Mouse (Mus musculus) urinary bladder, postnatal 25 days (tissue): Measurements from ENCODE around the gene Slc12a9.

ENCODE experiments used
- DNase-seq: peaks from one replicate; pipeline ENCODE4 v3.0.0; 2022; ENCODE audit warnings: low spot score

Gene Slc12a9

DNA sequence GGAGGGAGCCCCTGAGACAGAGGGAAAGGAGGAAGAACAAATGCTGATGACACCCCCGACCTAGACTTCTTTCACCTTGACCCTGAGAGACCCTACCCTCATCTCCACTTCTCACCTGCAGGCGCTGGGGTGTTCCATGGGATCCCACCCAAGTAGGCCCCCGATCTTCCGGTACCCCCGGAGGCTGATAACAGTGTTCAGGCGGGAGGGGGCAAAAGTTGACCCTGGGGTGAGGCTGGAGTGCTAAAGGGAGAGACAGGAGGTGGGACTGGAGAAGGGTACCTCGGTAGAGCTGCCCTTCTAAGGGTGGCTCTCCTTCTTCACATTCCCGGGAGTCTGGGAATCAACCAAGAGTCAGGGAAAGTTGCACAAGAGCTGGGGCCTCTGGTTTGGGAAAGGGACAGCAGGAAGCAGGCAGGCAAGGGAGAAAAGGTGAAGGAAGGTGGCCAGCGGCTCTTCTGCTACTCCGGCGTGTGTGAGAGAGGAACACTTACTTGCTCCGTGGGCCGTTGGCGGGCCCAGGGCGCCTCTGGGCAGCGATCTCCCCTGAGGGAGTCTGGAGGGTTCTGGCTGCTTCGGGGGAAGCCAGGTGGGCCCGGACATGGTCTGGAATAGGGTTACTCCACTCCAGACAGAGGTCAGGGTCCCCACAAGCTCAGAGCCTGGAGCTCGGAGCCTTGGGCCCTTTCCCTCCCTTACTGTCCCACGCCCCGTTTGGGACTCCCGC lies 19.8 kb downstream of the Slc12a9 start:
- DNase-seq, result no peak

DNA sequence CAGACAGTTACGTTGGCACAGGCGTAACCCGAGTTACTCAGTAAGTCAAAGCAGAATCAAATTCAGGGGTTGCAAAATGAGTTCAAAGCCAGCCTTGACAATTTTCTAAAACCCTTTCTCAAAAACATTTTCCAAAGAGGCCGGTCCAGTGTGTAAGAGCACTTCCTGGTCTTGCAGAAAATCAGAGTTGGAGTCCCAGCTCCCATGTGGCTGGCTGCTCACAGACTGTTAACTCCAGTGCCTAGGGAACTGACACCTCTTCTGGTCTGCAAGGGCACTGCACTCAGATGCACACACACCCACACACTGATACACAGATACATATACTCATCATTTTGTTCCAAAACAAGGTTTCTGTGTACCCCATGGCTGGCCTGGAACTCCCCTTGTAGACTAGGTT lies 25.0 kb downstream of the Slc12a9 start:
- no peak for DNase-seq

DNA sequence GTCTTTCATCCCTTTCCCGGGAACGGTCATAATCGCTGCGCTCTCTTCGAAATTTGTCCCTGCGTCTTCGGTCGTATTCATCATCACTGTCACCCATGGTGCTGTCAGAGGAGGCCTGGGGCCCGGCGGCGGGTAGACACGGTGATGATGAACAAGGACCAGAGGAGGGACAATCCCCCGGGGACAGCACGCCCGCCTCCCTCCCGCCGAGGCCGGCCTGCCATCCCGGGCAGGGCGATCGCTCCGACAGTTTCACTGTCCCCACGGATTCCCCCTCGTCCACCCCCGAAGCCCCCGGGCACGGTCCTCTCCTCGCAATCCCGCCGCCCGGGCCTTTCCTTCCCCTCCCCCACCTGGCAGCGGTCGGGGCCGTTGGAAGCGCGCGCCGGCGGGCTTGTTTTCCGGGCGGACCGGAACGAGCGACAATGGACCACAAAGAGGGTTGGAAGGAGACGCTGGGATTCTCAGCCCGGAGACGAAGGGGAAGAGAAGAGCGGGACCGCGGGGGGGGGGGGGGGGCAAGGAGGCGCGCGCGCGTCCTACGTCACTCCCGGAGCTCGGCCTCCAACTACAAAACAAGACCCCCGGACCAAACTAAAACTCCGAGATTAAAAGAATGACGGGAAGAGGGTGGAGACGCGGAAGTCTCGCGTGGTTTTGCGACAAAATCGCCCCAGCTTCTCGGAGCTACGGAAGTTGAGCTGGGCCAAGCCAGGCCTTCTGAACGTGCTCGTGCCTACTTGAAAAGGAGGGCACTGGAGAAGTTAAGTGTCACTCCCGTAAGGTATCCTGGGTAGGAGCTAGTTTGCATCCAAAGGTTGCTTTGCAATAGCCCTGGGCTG lies 26.1 kb downstream of the Slc12a9 start, which contains the start of gene Srrt:
Gene Srrt, minus strand, starts transcription at position 604 of the 842 bp plus-strand sequence.
- DNase-seq, result peak; percentile 85

DNA sequence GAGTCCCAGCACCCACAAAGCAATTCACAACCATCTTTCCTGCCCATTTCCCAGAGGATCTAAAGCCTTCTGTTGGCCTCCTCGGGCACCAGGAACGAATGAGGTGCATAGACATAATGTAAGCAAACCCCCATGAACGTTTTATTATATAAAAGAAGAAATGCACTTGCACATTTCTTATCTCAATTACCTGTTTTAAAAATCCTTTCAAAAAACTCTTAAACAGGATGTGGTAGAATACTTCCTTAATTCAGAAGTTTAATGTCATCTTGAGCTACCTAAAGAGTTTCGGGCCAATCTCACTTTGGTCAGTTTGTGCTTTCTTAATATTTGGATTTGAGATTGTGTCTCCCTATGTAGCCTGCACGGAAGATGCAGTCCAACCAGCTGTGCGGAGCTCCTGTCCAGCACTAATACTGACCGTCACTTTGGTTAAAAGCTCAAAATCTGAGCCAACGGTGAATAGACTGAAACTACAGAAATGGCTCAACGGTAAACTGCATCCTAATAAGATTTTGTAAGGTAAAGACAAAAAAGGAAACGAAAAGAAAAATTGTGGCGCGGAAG lies 26.9 kb downstream of the Slc12a9 start:
- DNase-seq, result no peak

DNA sequence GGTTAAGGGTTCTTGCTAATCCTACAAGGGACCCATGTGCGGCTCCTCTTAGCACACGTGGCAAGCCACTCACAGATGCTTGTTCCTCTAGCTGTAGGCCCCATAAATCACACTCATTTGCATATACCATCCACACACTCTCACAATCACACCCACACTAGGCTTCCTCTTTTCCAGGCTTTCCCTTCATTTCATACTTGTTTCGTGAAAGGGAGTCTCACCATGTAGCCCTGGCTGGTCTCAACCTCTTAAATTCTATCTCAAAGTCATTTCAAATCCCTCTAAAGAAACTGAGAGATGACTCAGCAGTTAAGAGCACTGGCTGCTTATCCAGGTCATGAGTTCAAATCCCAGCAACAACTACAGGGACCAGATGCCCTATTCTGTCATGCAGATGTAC lies 27.6 kb downstream of the Slc12a9 start:
- no peak for DNase-seq

DNA sequence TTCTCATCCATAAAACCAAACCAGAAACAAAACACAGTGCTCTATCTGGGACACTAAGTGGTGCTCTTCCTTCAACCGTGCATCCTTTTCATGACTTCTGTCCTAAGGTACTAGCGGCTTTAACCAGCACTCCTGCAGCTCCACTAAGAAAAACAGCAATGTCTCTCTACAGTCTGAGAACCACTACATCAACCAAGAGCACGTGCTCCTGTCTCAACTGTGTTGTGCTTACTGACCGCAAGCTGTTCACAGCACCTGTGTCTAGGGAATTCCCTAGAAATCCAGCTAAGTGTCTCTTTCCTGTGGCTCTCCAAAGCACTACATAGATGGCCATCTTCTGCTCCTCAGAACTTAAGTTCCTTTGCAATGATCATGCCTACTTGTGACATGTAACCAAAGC lies 28.6 kb downstream of the Slc12a9 start:
- DNase-seq, result no peak

DNA sequence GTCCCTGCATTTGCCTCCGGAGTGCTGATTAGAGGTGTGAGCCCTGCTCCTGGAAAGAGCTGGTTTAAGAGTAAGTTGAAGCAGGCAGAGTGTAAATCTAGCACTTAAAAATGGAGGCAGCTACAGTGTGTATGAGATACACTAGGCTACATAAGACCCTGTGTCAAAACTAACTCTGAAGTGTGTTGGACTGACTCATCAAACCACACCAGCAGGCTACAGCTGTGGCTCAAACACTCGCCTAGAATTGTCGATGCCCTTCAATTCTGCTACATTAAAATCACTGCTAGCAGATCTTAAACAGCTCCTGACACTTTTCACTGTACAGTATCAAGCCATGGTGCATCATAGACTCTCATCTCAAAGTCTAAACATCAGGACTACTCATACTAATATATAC lies 29.2 kb downstream of the Slc12a9 start:
- DNase-seq, result no peak

DNA sequence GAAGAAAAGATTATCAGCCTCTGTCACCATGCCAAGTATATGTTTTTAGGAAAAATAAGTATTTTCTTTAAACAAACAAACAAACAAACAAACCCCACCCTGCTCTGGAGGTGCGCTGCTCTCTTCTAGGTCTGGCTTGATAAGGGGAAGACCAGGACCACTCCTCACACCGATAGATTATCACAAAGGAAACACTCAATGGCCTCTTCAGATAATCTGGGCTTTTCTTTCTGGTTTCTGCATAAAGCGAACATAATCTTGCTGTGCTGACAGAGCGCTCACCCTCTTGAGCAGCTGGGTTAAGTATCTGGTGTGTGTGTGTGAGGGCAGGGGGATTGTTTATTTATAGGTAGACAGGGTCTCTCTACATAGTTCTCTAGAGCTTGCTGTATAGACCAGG lies 29.8 kb downstream of the Slc12a9 start:
- no peak for DNase-seq

DNA sequence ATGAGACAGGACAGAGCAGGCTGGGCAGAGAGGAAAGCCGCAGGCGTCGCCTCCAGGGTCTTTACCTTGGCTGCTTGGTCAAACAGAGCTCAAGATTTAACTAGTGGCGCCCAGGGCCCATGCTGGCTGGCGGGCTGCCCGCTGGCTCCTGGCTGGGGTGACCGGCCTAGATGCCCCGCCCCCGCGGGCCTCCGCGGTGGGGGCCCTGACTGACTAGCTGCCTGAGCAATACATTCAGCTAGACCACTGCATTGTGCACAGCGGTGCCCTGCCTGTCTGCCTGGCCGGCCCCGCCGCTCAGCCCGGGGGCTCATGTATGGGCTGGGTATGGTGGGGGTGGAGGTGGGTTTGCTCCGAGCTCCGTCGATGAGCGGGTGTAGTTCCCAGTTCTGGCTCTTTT lies 32.1 kb downstream of the Slc12a9 start:
- no peak for DNase-seq

DNA sequence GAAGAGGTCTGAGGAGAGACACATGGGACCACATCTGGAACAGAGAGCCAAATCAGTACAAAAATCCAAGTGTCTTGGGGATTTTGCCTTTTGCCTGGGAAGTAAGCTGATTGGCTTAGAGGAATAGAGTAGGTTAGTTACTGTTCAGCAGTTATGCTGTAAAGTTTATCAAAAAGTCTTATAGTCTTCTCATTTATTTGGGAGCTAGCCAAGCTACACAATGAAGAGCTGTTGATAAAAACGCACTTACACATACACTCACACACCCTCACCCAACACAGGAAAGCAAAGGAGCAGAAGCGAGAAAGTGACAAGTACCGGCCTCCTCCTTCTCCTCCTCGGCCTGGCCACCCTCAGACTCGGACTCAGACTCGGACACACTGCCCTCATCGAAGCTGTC lies 34.2 kb downstream of the Slc12a9 start:
- no peak for DNase-seq

DNA sequence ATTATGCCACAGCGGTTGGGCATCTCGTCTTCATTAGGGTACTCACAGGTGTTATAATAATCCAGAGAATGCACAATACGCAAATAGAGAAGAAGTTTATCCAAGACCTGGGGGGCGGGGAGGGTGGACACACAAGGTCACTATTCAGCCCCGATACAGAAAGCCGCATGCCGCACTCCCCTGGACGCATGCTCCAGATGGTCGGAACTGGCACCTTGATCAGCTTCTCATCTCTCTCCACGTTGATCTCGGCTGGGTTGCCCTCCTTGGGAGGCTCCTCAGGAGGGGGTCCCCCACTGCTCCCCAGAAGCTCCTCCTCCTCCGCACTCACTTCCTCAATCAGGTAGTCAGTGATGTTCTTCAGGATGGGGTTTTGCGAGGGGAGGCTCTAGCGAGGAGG lies 36.3 kb downstream of the Slc12a9 start:
- no peak for DNase-seq

DNA sequence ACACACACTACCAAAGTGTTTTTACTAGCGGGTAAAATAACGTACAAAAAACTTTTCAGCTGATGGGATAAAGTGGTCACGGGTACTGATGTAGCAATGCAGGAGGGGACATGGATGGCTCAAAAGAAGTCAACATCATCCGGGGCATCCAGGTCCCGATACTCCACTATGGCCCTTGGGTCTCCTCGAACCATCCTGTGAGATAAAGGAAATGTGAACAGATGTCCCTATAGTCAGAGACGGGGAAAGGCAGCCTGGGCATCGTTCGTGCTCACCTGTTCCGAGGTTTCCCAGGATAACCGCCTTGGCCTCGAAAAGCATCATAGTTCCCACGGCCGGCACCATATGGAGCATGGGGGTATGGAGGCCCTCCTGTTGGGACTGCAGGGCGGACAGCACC lies 37.7 kb downstream of the Slc12a9 start:
- DNase-seq, result no peak

DNA sequence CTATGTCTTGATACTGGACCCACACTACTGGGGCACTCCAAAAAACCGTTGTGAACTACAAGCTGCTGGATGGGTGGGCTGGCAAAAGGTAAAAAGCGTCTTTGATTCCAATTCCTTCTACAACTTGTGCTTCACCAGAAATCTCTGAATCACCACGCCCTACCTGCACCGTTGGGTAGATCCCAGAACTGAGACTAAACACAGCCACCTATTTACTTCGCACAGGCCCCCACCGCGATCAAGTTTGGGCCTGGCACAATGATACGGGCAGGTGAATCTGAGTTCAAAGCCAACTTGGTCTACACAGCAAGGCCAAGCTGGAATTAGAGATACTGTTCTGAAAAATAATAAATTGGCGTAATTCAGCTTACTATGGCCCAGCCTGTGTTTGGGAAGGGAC lies 38.1 kb downstream of the Slc12a9 start:
- no peak for DNase-seq

DNA sequence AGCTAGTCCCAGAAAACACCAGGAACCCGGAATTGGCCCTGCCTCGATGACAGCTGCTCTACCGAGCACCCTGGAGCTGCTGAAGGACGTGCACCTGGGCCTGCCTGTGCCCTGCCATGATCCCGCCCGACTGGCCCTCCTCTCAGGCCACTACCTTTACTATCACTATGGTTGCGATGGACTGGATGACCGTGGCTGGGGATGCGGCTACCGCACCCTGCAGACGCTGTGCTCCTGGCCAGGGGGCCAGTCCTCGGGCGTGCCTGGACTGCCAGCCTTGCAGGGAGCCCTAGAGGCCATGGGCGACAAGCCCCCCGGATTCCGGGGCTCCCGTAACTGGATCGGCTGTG lies 38.7 kb downstream of the Slc12a9 start:
- no peak for DNase-seq

DNA sequence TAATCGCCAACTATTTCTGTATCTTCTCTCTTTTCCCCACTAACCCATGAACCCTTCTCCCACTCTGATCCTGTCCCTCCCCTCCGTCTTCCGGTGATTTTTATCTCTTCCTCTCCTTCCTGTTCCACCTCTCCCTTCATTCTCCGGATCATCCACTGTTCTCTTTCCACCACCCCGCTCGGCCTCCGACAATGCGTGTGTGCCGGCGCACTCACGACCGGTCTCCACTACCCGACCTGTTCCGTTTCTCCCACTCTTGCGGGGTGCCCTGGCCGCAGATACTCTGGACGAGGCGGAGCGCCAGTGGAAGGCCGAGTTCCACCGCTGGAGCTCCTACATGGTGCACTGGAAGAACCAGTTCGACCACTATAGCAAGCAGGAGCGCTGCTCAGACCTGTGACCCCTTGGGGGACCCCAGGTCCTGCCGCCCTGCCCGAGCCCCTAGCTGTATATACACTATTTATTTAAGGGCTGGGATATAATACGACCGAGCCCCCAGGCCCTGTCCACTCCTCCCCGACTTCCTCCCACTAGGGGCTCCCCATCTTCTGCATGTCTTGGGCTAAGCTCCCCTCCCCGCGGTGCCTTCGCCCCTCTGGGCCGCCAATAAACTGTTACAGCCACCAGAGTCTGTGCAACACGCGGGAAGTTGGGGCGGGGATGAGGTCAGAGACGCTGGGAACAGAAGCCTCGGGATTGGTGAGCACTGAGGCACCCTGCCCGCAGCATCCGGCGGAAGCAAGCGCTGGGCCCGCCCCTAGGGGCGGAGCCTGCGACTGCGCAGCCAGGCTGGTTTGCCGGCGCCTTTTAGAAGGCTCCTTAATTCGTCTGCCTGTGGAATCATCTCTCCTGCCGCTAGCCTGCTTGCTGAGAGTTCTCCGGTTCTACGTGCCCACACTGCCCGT lies 39.3 kb downstream of the Slc12a9 start, which contains the start of gene Ufsp1:
Gene Ufsp1, plus strand, starts transcription at position 791 of the 905 bp plus-strand sequence.
- peak; percentile 90 for DNase-seq

DNA sequence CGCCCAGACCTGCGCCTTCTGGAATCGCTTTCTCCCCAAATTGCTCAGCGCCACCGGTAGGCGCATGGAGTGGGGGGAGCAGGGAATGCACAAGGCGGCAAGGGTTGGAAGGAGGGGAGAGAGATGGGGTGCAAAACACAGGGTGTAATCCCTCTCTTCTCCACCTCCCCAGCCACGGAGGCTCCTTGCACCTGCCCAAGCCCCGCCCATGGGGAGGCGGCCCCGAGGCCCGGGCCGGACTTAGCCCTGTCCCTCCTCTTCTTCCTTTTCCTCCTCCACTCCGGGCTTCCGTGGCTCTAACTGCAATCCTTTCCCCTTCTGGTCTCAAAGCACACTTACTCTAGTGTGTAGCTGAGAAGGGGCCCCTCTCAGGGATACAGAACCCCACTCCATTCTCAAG lies 40.1 kb downstream of the Slc12a9 start:
- DNase-seq, result peak; percentile 76

DNA sequence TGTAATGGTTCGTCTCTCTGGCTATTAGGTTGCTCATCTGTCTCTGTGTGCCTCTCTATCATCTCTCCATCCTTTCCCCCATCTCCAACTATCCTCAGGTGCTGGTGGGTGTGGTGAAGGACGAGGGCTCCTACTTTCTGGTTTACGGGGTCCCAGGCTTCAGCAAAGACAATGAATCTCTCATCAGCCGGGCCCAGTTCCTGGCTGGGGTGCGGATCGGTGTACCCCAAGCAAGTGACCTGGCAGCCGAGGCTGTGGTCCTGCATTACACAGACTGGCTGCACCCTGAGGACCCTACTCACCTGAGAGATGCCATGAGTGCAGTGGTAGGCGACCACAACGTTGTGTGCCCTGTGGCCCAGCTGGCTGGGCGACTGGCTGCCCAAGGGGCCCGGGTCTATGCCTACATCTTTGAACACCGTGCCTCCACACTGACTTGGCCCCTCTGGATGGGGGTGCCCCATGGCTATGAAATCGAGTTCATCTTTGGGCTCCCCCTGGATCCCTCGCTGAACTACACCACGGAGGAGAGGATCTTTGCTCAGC lies 41.9 kb downstream of the Slc12a9 start:
- DNase-seq, result no peak

DNA sequence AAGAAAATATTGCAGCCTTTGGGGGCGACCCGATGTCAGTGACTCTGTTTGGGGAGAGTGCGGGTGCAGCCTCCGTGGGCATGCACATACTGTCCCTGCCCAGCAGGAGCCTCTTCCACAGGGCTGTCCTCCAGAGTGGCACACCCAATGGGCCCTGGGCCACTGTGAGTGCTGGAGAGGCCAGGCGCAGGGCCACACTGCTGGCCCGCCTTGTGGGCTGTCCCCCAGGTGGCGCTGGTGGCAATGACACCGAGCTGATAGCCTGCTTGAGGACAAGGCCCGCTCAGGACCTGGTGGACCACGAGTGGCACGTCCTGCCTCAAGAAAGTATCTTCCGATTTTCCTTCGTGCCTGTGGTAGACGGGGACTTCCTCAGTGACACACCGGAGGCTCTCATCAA lies 42.7 kb downstream of the Slc12a9 start:
- DNase-seq, result peak; percentile 52

DNA sequence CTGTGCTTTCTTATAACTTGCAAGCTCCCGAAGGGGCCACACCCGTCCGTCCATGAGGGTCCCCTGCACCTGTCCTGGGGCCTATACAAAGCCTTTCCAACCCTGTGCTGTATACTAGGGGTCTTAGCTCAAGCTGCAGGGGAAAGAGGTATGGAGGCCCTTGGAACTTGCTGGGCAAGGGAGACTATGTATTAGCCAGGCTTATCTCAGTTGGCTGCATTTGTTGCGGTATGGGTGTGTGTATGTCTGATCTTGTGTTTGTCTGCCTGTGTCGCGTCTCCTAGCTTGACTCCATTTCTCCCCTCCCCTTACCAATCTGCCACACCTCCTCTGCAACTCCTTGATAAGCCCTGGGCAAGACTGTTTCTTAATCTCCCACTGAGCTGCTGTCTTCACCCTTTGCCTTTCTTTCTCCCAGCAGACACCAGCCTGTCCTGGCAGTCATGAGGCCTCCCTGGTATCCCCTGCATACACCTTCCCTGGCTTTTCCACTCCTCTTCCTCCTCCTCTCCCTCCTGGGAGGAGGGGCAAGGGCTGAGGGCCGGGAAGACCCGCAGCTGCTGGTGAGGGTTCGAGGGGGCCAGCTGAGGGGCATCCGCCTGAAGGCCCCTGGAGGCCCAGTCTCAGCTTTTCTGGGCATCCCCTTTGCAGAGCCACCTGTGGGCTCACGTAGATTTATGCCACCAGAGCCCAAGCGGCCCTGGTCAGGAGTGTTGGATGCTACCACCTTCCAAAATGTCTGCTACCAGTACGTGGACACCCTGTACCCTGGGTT lies 43.6 kb downstream of the Slc12a9 start:
- DNase-seq, result no peak

DNA sequence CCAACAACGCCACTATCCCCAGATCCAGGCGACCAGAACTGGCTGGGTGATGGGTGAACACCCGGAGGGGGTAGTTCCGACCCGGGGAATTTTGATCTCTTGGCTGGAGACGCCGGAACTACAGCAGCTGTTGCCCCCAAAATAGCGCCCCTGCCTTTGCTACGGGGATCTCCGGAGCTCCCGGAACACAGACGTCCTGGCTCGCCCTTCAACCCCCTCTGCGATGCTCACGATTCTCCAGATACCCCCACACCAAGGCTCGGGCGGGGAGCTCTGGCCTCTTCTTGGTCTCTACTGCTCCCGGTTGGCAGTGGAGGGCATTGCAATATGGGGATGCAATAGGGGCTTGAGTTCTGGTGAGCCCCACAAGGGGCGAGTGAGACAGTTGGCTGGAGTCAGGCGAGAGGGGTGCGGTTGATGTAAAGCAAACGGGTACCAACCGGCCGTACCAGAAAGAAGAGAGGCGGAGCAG lies 44.4 kb downstream of the Slc12a9 start:
- DNase-seq, result no peak
